Mouse (Mus musculus): ENCODE data around the gene Cdh13.

- TF ChIP-seq POLR2A (IDR thresholded peaks at IDR 0.05; ENCODE audit: extremely low read depth, insufficient read depth, low read length) (no peak), CTCF (IDR thresholded peaks at IDR 0.05; ENCODE audit: extremely low read depth, insufficient read depth, low read length) (no peak)
Measured at GRCm38 (mm10) chr8:119196486-119197150, 913.1 kb downstream of the Cdh13 start.

Measured in cortical plate, adult 2 months (tissue).